Mouse (Mus musculus): ENCODE data around the gene Myf5. TPM values are rescaled to one million over a fixed set of nuclear protein-coding genes. Genes with fewer than 3 reads are reported as not detected.

Myf5 gene
- polyA plus RNA-seq, 1 experiment = 0.09 TPM

DNA sequence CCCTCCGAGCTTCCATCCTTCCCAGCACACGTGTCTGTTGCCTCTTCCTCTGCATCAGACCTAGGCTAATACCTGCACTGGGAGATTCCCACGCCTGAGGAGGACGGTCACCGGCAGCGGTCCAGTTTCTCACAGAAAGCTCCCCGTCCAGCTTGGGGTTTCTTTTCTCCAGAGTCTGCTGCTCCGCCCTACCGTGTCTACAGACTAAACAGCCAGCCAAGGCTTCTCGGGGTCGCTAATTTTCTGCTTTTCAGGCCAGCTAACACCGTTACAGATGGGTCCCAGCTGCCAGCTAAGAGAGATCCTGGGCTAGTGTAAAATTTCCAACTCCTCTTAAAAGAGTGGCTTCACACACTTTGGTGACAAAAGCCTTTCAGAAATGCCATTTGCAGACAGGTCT, 836 bp upstream of the Myf5 start:
- H3K27ac ChIP-seq (ENCODE audit: insufficient read depth, low read depth, low read length) = no peak overlapping the region
- WGBS = 19% methylated on average over 12 of the region's 12 CpGs
- DNase-seq = no peak
- no peak overlapping the region for H3K4me3 ChIP-seq (ENCODE audit: insufficient read depth, low read depth, low read length)
- 0 out of 2 replicates have a peak, but pooled peaks cover 1% of the 10 kb centered on the region for H3K27me3 ChIP-seq (replicated peaks; ENCODE audit: control insufficient read depth, insufficient read depth, low read length)
- TF ChIP-seq POLR2A (IDR thresholded peaks at IDR 0.05; ENCODE audit: low read depth, low read length) = no peak
- TF ChIP-seq CTCF (conservative IDR thresholded peaks at IDR 0.05; ENCODE audit: insufficient read depth, insufficient read length, low read depth, low read length) = no peak
- no peaks in the 10 kb centered on the region for H3K36me3 ChIP-seq (ENCODE audit: control insufficient read depth, insufficient read depth, low read length)
- H3K4me1 ChIP-seq (ENCODE audit: control insufficient read depth, insufficient read depth, low read length) = no peaks in the 10 kb centered on the region

DNA sequence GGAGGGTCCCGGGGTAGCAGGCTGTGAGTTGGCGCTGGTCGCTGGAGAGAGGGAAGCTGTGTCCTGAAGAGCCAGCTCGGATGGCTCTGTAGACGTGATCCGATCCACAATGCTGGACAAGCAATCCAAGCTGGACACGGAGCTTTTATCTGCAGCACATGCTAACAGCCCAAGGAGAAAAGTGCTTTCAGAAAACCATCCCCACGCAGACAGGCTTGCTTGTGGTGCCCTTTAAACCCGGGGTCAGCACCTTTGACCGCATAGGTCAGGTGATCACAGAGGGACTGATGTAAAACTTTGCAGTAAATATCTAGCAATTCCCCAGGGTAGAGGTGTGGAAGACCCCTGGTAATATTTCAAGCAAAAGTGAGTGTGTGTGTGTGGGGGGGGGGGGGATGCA, 1.9 kb downstream of the Myf5 start:
- WGBS = 59% methylated on average over 10 of the region's 10 CpGs
- no peak overlapping the region for H3K4me3 ChIP-seq (ENCODE audit: insufficient read depth, low read depth, low read length)
- no peaks in the 10 kb centered on the region for H3K27me3 ChIP-seq (replicated peaks; ENCODE audit: control insufficient read depth, insufficient read depth, low read length)
- no peak overlapping the region for H3K27ac ChIP-seq (ENCODE audit: insufficient read depth, low read depth, low read length)
- DNase-seq = no peak
- TF ChIP-seq CTCF (conservative IDR thresholded peaks at IDR 0.05; ENCODE audit: insufficient read depth, insufficient read length, low read depth, low read length) (no peak), POLR2A (IDR thresholded peaks at IDR 0.05; ENCODE audit: low read depth, low read length) (no peak)
- H3K36me3 ChIP-seq (ENCODE audit: control insufficient read depth, insufficient read depth, low read length) = no peaks in the 10 kb centered on the region
- H3K4me1 ChIP-seq (ENCODE audit: control insufficient read depth, insufficient read depth, low read length) = no peaks in the 10 kb centered on the region

DNA sequence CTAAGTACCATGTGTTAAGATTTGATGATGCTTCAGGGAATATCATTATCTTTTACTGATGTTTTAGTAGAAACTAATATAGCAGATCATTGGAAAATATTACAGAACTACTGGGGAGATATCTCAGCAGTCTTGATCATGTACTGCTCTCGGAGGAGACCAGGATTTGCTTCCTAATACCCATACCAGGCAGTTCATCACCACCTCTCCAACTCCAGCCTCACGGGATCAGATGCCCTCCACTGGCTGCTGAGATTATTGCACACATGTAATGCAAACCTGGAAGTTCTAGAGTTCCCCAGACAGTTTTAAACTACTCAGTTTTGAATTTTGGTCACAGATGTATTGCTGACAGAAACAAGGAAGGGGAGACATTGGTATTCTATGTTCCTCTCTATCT, 12.4 kb downstream of the Myf5 start:
- TF ChIP-seq CTCF (conservative IDR thresholded peaks at IDR 0.05; ENCODE audit: insufficient read depth, insufficient read length, low read depth, low read length) (peak; percentile 24; the same call in 1 of the 2 replicates), POLR2A (IDR thresholded peaks at IDR 0.05; ENCODE audit: low read depth, low read length) (no peak)
- H3K27me3 ChIP-seq (replicated peaks; ENCODE audit: control insufficient read depth, insufficient read depth, low read length) = no peaks in the 10 kb centered on the region
- H3K27ac ChIP-seq (ENCODE audit: insufficient read depth, low read depth, low read length) = no peak overlapping the region
- 50% methylated on average over 2 of the region's 2 CpGs for WGBS
- no peaks in the 10 kb centered on the region for H3K4me1 ChIP-seq (ENCODE audit: control insufficient read depth, insufficient read depth, low read length)
- peak; percentile 4 for DNase-seq
- no peaks in the 10 kb centered on the region for H3K36me3 ChIP-seq (ENCODE audit: control insufficient read depth, insufficient read depth, low read length)
- H3K4me3 ChIP-seq (ENCODE audit: insufficient read depth, low read depth, low read length) = no peak overlapping the region

DNA sequence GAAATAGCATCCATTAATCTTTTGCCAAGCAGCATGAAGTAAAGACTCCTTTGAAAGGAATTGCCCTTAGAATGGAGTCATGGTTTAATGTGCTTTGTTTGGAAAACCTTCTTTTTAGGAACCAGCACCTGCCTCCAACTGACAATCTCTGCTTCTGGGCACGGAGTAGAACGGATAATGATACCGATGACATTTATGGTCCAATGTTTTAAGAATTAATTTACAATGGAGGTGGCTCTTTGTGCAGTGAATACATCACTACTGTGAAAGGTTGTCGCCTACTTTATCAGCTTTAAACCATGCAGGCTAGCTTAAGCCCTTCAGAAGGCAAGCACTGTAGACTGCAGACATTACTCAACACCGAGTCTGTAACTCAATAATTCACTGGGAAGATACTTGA, 14.2 kb downstream of the Myf5 start:
- H3K4me3 ChIP-seq (ENCODE audit: insufficient read depth, low read depth, low read length) = no peak overlapping the region
- no peaks in the 10 kb centered on the region for H3K27me3 ChIP-seq (replicated peaks; ENCODE audit: control insufficient read depth, insufficient read depth, low read length)
- WGBS = 74% methylated on average over 5 of the region's 5 CpGs
- no peak overlapping the region for H3K27ac ChIP-seq (ENCODE audit: insufficient read depth, low read depth, low read length)
- H3K36me3 ChIP-seq (ENCODE audit: control insufficient read depth, insufficient read depth, low read length) = no peaks in the 10 kb centered on the region
- DNase-seq = no peak
- H3K4me1 ChIP-seq (ENCODE audit: control insufficient read depth, insufficient read depth, low read length) = no peaks in the 10 kb centered on the region
- no peak for TF ChIP-seq POLR2A (IDR thresholded peaks at IDR 0.05; ENCODE audit: low read depth, low read length)

DNA sequence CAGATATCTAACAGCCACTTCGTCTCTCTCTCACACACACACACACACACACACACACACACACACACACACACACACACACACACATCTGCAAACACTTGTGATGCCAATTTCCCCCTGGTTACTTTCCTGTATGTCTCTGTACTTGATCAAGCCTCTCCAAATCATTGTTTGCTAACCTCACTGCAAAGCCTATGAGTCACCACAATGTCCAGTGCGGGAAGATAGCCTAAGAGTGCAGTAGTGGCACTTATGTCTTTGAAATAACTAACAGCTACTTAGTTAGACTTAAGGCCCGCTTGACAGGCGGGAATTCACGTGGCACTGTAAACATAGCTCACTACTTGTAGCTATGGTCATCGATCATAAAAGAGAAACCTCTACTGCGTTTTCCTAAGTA, 18.1 kb downstream of the Myf5 start:
- H3K27ac ChIP-seq (ENCODE audit: insufficient read depth, low read depth, low read length) = no peak overlapping the region
- WGBS = 87% methylated on average over 7 of the region's 7 CpGs
- H3K27me3 ChIP-seq (replicated peaks; ENCODE audit: control insufficient read depth, insufficient read depth, low read length) = no peaks in the 10 kb centered on the region
- H3K4me1 ChIP-seq (ENCODE audit: control insufficient read depth, insufficient read depth, low read length) = no peaks in the 10 kb centered on the region
- TF ChIP-seq POLR2A (IDR thresholded peaks at IDR 0.05; ENCODE audit: low read depth, low read length) (no peak), CTCF (conservative IDR thresholded peaks at IDR 0.05; ENCODE audit: insufficient read depth, insufficient read length, low read depth, low read length) (no peak)
- no peaks in the 10 kb centered on the region for H3K36me3 ChIP-seq (ENCODE audit: control insufficient read depth, insufficient read depth, low read length)
- DNase-seq = no peak
- no peak overlapping the region for H3K4me3 ChIP-seq (ENCODE audit: insufficient read depth, low read depth, low read length)

DNA sequence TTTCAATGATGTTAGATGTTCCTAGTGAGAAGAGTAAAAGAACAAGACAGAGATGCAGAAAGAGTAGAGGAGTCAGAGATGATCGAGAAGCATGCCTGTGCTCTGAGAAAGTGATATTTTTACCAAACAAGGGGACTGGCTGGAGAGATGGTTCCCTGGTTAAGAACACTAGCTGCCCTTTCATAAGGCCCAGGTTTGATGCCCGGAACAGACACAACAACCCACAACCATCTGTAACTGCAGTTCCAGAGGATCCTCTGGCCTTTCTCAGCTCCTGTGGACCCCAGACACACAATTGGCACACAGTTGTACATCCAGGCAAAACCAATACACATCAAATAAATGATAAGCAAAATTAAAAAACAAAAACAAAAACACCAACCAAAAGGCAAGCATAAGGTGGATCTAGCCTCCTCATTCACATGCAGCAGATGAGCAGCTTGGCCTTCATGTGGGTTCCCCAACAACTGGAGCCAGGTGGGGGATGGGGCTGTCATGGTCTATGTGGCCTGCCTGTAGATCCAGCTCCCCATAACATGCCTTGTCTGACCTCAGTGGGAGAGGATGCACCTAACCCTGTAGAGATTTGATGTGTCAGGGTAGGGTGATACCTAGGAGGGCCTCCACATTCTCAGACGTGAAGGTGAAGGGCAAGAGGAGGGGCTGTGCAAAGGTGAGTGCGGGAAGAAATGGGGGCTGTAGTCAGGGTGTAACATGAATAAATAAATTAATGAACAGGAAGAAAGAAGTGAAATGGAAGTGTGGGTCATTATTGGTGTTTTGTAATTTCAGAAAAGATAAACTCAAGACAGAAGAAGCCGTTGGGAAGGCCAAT, 36.2 kb downstream of the Myf5 start:
- Histone ChIP-seq H3K27me3 (replicated peaks; ENCODE audit: control insufficient read depth, insufficient read depth, low read length) (no peaks in the 10 kb centered on the region), H3K27ac (ENCODE audit: insufficient read depth, low read depth, low read length) (no peak overlapping the region), H3K4me3 (ENCODE audit: insufficient read depth, low read depth, low read length) (no peak overlapping the region), H3K36me3 (ENCODE audit: control insufficient read depth, insufficient read depth, low read length) (no peaks in the 10 kb centered on the region), H3K4me1 (ENCODE audit: control insufficient read depth, insufficient read depth, low read length) (no peaks in the 10 kb centered on the region)
- 85% methylated on average over 5 of the region's 5 CpGs for WGBS
- DNase-seq = no peak
- no peak for TF ChIP-seq POLR2A (IDR thresholded peaks at IDR 0.05; ENCODE audit: low read depth, low read length)
- no peak for TF ChIP-seq CTCF (conservative IDR thresholded peaks at IDR 0.05; ENCODE audit: insufficient read depth, insufficient read length, low read depth, low read length)

DNA sequence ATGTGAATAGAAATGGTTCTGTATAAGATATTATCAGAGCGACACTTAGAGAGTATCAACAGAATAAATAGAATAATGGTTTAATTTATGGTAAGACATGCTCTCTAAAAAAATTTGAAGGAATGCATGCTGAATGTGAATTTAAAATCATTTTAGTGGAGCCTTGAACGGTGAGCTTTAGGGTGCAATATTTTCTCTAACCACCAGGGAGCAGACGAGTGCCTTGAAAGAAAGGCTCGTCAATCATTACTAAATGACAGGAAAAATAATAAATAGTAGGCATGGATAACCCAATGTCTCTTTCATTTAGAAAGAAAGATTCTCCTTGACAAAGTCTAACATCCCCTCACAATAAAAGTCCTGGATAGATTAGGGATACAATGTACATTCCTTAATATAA, 43.2 kb downstream of the Myf5 start:
- peak; percentile 26 for DNase-seq
- Histone ChIP-seq H3K27me3 (replicated peaks; ENCODE audit: control insufficient read depth, insufficient read depth, low read length) (no peaks in the 10 kb centered on the region), H3K4me3 (ENCODE audit: insufficient read depth, low read depth, low read length) (no peak overlapping the region), H3K4me1 (ENCODE audit: control insufficient read depth, insufficient read depth, low read length) (no peaks in the 10 kb centered on the region), H3K36me3 (ENCODE audit: control insufficient read depth, insufficient read depth, low read length) (no peaks in the 10 kb centered on the region), H3K27ac (ENCODE audit: insufficient read depth, low read depth, low read length) (no peak overlapping the region)
- TF ChIP-seq POLR2A (IDR thresholded peaks at IDR 0.05; ENCODE audit: low read depth, low read length) (no peak), CTCF (conservative IDR thresholded peaks at IDR 0.05; ENCODE audit: insufficient read depth, insufficient read length, low read depth, low read length) (no peak)
- 7% methylated on average over 4 of the region's 4 CpGs for WGBS
